23 mouse cellular contexts compared by ENCODE assay signal in the genomic region with DNA sequence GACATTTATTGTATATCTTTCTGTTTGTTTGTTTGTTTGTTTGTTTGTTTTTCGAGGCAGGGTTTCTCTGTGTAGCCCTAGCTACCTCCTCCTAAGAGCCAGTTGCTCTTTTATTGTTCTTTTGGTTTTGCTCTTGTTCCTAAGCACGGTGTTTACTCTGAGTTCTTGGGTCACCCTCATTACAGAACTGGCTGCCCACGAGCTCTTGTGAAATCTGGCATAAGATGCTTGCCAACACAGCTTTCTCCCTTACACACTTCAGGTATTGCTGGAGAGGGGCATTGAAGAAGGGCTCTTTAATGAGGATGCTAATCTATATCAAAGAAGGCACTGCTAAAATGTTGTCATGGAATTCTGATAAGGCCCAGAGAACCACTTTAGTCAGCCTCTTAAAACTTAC. TPM values are rescaled to one million over a fixed set of nuclear protein-coding genes. Genes with fewer than 3 reads are reported as not detected.
"Had no signal": no experiment of that assay in that cellular context is flagged by ENCODE, and none has a peak within 500 bp of the region (broad histone marks: within the 10 kb centered on the region; RNA-seq: fewer than 3 reads in every experiment).

No protein-coding gene starts in this region.

- H3K4me2 ChIP-seq: limb, embryonic 12.5 days; limb, embryonic 15.5 days; liver, embryonic 12.5 days; liver, embryonic 15.5 days; lung, embryonic 15.5 days; midbrain, embryonic 13.5 days; neural tube, embryonic 13.5 days; stomach, embryonic 15.5 days had no signal

- H3K36me3 ChIP-seq: liver, embryonic 12.5 days; liver, embryonic 15.5 days; lung, embryonic 15.5 days; stomach, embryonic 15.5 days had no signal

- H3K9me3 ChIP-seq: limb, embryonic 12.5 days; limb, embryonic 15.5 days; liver, embryonic 12.5 days; liver, embryonic 15.5 days; lung, embryonic 15.5 days; megakaryocyte, embryonic 14.5 days; midbrain, embryonic 10.5 days; midbrain, embryonic 13.5 days; neural tube, embryonic 13.5 days; stomach, embryonic 15.5 days had no signal

- H3K9ac ChIP-seq: limb, embryonic 12.5 days; limb, embryonic 15.5 days; liver, embryonic 12.5 days; liver, embryonic 15.5 days; lung, embryonic 15.5 days; midbrain, embryonic 13.5 days; neural tube, embryonic 13.5 days; stomach, embryonic 15.5 days had no signal

- H3K4me3 ChIP-seq: limb, embryonic 12.5 days; limb, embryonic 15.5 days; liver, embryonic 12.5 days; liver, embryonic 15.5 days; lung, embryonic 15.5 days; megakaryocyte, embryonic 14.5 days; midbrain, embryonic 10.5 days; midbrain, embryonic 13.5 days; myocyte; neural tube, embryonic 13.5 days; stomach, embryonic 15.5 days had no signal

- H3K27ac ChIP-seq: limb, embryonic 12.5 days; limb, embryonic 15.5 days; liver, embryonic 12.5 days; liver, embryonic 15.5 days; lung, embryonic 15.5 days; midbrain, embryonic 10.5 days; midbrain, embryonic 13.5 days; neural tube, embryonic 13.5 days; stomach, embryonic 15.5 days had no signal

- ATAC-seq: inflammation-experienced regulatory T-cells, adult 6 months; intestine, embryonic 16.5 days; liver, embryonic 12.5 days; midbrain, embryonic 13.5 days; midbrain, embryonic 16.5 days had no signal

- H3K4me1 ChIP-seq: liver, embryonic 12.5 days; liver, embryonic 15.5 days; lung, embryonic 15.5 days; megakaryocyte, embryonic 14.5 days had no signal

- DNase-seq: kidney, adult 18-20 months; kidney, adult 9 months; kidney, postnatal 14 days; kidney, postnatal 4 days; left cerebral cortex, postnatal 4 days; right cerebral cortex, postnatal 25 days; spleen, adult 18-20 months; thymus, postnatal 25 days had no signal

- H3K27me3 ChIP-seq: limb, embryonic 12.5 days; limb, embryonic 15.5 days; liver, embryonic 12.5 days; liver, embryonic 15.5 days; lung, embryonic 15.5 days; megakaryocyte, embryonic 14.5 days; midbrain, embryonic 13.5 days; neural tube, embryonic 13.5 days; stomach, embryonic 15.5 days had no signal

RNA-seq across cellular contexts. Expression of a gene that starts 35.2 kb away (rescaled TPM):
- total RNA-seq: neutrophil, adult 5-6 weeks had no signal
- polyA plus RNA-seq: inflammation-experienced regulatory T-cells, adult 6 months had no signal
